Mouse (Mus musculus) midbrain, embryonic 11.5 days (tissue): ENCODE measurements at regions not wholly inside any gene's neighbourhood (a gene's known extent, or its start where the extent isn't known, plus 50 kb on each side); places are given as distances from the start of the nearest gene placed in this dataset.

Source experiments
- ATAC-seq: fragments of 200-750 bp; cut with Nextera tagmentation; 2 replicates; pipeline ENCODE4 v1.8.0; 2017; ENCODE audit warnings: moderate TSS enrichment, moderate library complexity; ENCODE audit not compliant: low FRiP score
- DNase-seq: peaks from one replicate; pipeline ENCODE4 v3.0.0; 2015; ENCODE audit warnings: low spot score; ENCODE audit errors: missing footprints
- H3K27ac ChIP-seq: fragments of 300-500 bp; sonication (generic); 2 replicates; pipeline ENCODE4 v1.5.1; 2014; ENCODE audit warnings: low read depth, low read length
- H3K27me3 ChIP-seq: fragments of 300-500 bp; sonication (generic); 2 replicates; pipeline ENCODE4 v1.6.1; 2014; ENCODE audit warnings: mild to moderate bottlenecking, low read length, moderate library complexity, mixed read lengths; ENCODE audit not compliant: control insufficient read depth, insufficient read depth
- H3K36me3 ChIP-seq: fragments of 300-500 bp; sonication (generic); 2 replicates; pipeline ENCODE4 v1.6.1; 2014; ENCODE audit warnings: mild to moderate bottlenecking, low read length, moderate library complexity, mixed read lengths; ENCODE audit not compliant: control insufficient read depth, insufficient read depth
- H3K4me1 ChIP-seq: fragments of 300-500 bp; sonication (generic); 2 replicates; pipeline ENCODE4 v1.6.1; 2014; ENCODE audit warnings: low read length; ENCODE audit not compliant: control insufficient read depth, insufficient read depth
- H3K4me2 ChIP-seq: fragments of 300-500 bp; sonication (generic); 2 replicates; pipeline ENCODE4 v1.6.1; 2014; ENCODE audit warnings: mild to moderate bottlenecking, moderate library complexity
- H3K4me3 ChIP-seq: fragments of 300-500 bp; sonication (generic); 2 replicates; pipeline ENCODE4 v1.5.1; 2014; ENCODE audit warnings: low read depth, low read length
- H3K9ac ChIP-seq: fragments of 300-500 bp; sonication (generic); 2 replicates; pipeline ENCODE4 v1.6.1; 2014; ENCODE audit warnings: low read length
- H3K9me3 ChIP-seq: fragments of 300-500 bp; sonication (generic); 2 replicates; pipeline ENCODE4 v1.6.1; 2016; ENCODE audit warnings: low read length; ENCODE audit not compliant: control insufficient read depth
- WGBS: fragments of 180-500 bp; shearing (Covaris S2); extraction: QIAGEN DNeasy Blood & Tissue Kit; methylation state at CpG from one replicate; pipeline ENCODE4 v1.1.7; 2014; 5-methylcytosine and 5-hydroxymethylcytosine counted together

- ATAC-seq (no peak), DNase-seq (no peak)
- Histone ChIP-seq H3K9ac (no peak overlapping the region), H3K36me3 (no peaks in the 10 kb centered on the region), H3K27ac (no peak overlapping the region), H3K9me3 (no peaks in the 10 kb centered on the region), H3K4me2 (no peak overlapping the region), H3K27me3 (no peaks in the 10 kb centered on the region), H3K4me1 (no peaks in the 10 kb centered on the region), H3K4me3 (no peak overlapping the region)
- WGBS = 63% methylated on average over 3 of the region's 3 CpGs
Observed at GRCm38 (mm10) chr10:51176692-51177091, 282.1 kb downstream of the Sim1 start.

GRCm38 (mm10) chr10:51181752-51182151, 287.2 kb downstream of the Sim1 start:
- H3K9me3 ChIP-seq = no peaks in the 10 kb centered on the region
- H3K4me3 ChIP-seq = no peak overlapping the region
- no peak overlapping the region for H3K27ac ChIP-seq
- ATAC-seq (no peak), DNase-seq (no peak)
- no peaks in the 10 kb centered on the region for H3K4me1 ChIP-seq
- WGBS = 93% methylated on average over 2 of the region's 2 CpGs
- no peaks in the 10 kb centered on the region for H3K36me3 ChIP-seq
- H3K9ac ChIP-seq = no peak overlapping the region
- no peak overlapping the region for H3K4me2 ChIP-seq
- no peaks in the 10 kb centered on the region for H3K27me3 ChIP-seq

- no peaks in the 10 kb centered on the region for H3K27me3 ChIP-seq
- no peaks in the 10 kb centered on the region for H3K4me1 ChIP-seq
- H3K36me3 ChIP-seq = no peaks in the 10 kb centered on the region
- H3K9me3 ChIP-seq = no peaks in the 10 kb centered on the region
- DNase-seq = no peak
- WGBS = 58% methylated on average over 5 of the region's 5 CpGs
- no peak overlapping the region for H3K27ac ChIP-seq
- no peak overlapping the region for H3K9ac ChIP-seq
- no peak overlapping the region for H3K4me2 ChIP-seq
- no peak overlapping the region for H3K4me3 ChIP-seq
- no peak for ATAC-seq
Observed at GRCm38 (mm10) chr10:51191407-51192059, 288.9 kb upstream of the Gm49339 start.

DNA sequence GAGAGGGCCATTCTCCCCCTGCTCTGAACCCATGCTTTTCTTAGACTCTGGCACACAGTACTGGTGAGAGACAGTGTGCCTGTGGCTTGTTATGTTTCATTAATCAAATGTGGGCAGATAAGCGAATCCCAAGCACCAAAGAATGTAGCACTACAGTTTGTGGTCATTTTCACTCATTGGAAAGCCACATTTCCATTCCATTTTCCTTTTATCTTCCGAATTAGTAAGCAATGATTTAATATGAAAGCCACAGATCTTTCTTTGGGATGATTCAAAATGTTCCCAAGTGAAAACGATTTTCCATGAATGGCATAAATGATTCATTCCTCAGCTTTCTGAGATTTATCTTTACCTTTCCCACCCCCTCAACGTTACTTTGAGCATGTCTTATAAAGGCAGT, 260.9 kb upstream of the Gm49339 start:
- no peaks in the 10 kb centered on the region for H3K4me1 ChIP-seq
- H3K36me3 ChIP-seq = no peaks in the 10 kb centered on the region
- H3K4me2 ChIP-seq = no peak overlapping the region
- WGBS = 83% methylated on average over 4 of the region's 4 CpGs
- no peaks in the 10 kb centered on the region for H3K9me3 ChIP-seq
- ATAC-seq (no peak), DNase-seq (no peak)
- no peak overlapping the region for H3K4me3 ChIP-seq
- no peak overlapping the region for H3K27ac ChIP-seq
- H3K27me3 ChIP-seq = no peaks in the 10 kb centered on the region
- H3K9ac ChIP-seq = no peak overlapping the region

DNA sequence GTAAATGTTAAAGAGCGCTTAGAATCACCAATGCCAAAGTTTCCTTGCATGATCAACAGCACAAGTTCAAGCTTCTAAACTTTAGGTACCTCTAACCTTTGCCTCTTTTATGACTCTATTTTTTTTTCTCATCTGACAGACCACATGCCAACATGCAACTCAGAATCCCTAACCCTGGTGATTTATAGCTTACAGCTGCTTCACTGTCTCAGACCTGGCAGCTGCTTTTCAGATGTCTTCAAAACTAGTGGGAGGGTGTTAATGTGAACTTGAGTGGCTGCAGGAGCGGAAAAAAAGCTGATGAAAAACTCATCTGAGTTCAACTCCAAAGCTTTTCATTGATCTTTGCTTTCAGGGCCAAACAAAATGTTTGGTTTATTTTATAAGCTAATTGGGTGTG, 246.8 kb upstream of the Gm49339 start:
- Histone ChIP-seq H3K27ac (no peak overlapping the region), H3K9me3 (no peaks in the 10 kb centered on the region), H3K4me2 (no peak overlapping the region), H3K36me3 (no peaks in the 10 kb centered on the region), H3K9ac (no peak overlapping the region), H3K4me3 (no peak overlapping the region), H3K4me1 (peaks cover 5% of the 10 kb centered on the region; the same call in 1 of the 2 replicates), H3K27me3 (no peaks in the 10 kb centered on the region)
- 85% methylated on average over 2 of the region's 2 CpGs for WGBS
- ATAC-seq = no peak
- no peak for DNase-seq

DNA sequence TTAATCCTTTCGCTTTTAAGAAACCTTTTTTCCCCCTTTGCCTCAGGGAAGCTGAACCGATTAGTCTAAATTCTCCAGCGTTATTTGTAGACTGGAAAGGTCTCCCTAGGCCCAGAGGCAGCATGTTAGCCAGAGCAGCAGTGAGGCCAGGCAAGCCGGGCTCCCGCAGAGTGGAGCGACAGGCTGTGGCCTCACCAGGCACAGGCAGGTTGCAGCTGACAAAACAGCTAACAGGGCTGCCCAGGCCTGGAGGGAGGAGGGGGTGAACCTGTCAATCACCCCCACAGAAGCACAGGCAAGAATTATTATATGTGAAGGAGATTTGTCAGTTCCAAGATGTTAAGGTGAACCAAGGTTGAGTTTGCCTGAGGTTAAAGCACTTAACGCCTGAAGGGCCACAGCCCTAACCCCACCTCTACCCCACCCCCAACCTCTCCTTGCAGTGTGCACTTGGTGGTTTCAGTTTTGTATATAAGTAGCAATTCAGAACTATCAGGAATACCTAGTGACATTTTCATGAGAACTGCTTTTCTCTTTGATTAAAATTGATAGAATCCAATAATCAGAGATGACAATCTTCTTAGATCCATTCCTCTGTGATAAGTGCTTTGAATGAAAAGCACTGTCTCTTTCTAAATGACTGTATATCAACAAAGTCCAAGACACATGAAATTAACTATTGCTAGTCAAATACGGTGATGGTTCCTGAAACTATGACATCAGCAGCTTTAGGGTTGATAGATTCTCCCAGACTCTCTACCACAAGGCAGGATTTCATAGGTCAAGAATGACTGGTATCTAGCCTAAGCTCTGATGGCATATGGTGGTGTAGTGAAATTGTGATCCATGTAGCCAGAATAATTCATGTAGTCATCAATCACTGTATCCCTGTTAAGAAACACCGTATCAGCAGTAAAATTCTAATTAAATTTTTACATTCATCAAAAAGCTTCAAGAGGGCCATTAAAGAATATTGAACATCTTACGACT, 244.5 kb upstream of the Gm49339 start:
- DNase-seq = peak; percentile 91
- Histone ChIP-seq H3K27ac (no peak overlapping the region), H3K4me3 (no peak overlapping the region), H3K4me2 (no peak overlapping the region), H3K9me3 (no peaks in the 10 kb centered on the region), H3K4me1 (peaks cover 5% of the 10 kb centered on the region; the same call in 1 of the 2 replicates), H3K27me3 (no peaks in the 10 kb centered on the region), H3K36me3 (no peaks in the 10 kb centered on the region), H3K9ac (no peak overlapping the region)
- WGBS = 33% methylated on average over 10 of the region's 10 CpGs
- peak; percentile 92 for ATAC-seq

- Histone ChIP-seq H3K27ac (no peak overlapping the region), H3K9ac (no peak overlapping the region), H3K4me1 (peaks cover 5% of the 10 kb centered on the region; the same call in 1 of the 2 replicates), H3K27me3 (no peaks in the 10 kb centered on the region), H3K4me3 (no peak overlapping the region), H3K36me3 (no peaks in the 10 kb centered on the region), H3K9me3 (no peaks in the 10 kb centered on the region), H3K4me2 (no peak overlapping the region)
- DNase-seq (no peak), ATAC-seq (no peak)
Observed at GRCm38 (mm10) chr10:51238103-51238502, 242.3 kb upstream of the Gm49339 start.

DNA sequence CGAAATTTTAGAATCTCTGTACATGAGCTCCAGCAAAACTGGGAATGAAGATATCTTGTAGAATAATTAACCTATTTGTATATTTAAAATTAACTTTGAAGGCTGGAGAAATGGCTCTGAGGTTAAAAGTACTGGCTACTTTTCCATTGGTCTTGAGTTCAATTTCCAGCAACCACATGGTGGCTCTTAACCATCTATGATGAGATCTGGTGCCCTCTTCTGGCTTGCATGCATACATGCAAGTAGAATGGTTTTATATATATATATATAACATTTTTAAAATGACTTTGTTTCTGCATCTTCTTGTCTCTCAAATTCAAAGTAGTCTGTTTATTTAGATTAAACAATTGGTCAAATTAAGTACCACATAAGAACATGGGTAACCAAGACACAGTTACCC, 227.0 kb upstream of the Gm49339 start:
- no peak overlapping the region for H3K27ac ChIP-seq
- H3K36me3 ChIP-seq = no peaks in the 10 kb centered on the region
- DNase-seq = no peak
- H3K4me2 ChIP-seq = no peak overlapping the region
- ATAC-seq = no peak
- H3K27me3 ChIP-seq = peaks cover 33% of the 10 kb centered on the region
- no peak overlapping the region for H3K4me3 ChIP-seq
- no peaks in the 10 kb centered on the region; the same call in 1 of the 2 replicates for H3K9me3 ChIP-seq
- peaks cover 5% of the 10 kb centered on the region; the same call in 1 of the 2 replicates for H3K4me1 ChIP-seq
- H3K9ac ChIP-seq = no peak overlapping the region
- WGBS = 94% methylated on average over 1 of the region's 1 CpGs

GRCm38 (mm10) chr10:51257587-51258049, 222.8 kb upstream of the Gm49339 start:
- no peak overlapping the region for H3K4me2 ChIP-seq
- peaks cover 45% of the 10 kb centered on the region for H3K27me3 ChIP-seq
- peaks cover 5% of the 10 kb centered on the region; the same call in 1 of the 2 replicates for H3K4me1 ChIP-seq
- DNase-seq = peak; percentile 98
- 6% methylated on average over 4 of the region's 4 CpGs for WGBS
- peak; percentile 97 for ATAC-seq
- no peak overlapping the region for H3K4me3 ChIP-seq
- H3K9ac ChIP-seq = no peak overlapping the region
- H3K36me3 ChIP-seq = no peaks in the 10 kb centered on the region
- no peak overlapping the region for H3K27ac ChIP-seq
- no peaks in the 10 kb centered on the region; the same call in 1 of the 2 replicates for H3K9me3 ChIP-seq
